Mouse (Mus musculus) CH12.LX (cell line): Measurements from ENCODE around the gene Cox4i2. TPM values are rescaled to one million over a fixed set of nuclear protein-coding genes. Genes with fewer than 3 reads are reported as not detected.
A peak's percentile ranks its signal among the peaks of the same experiment; 100 is the strongest.

Experiments
- DNase-seq: peaks from one replicate; pipeline ENCODE4 v3.0.0-alpha.2; 2013; ENCODE audit errors: extremely low read depth
- H3K27ac ChIP-seq: 2 replicates; pipeline ENCODE4 v1.5.1; 2012; ENCODE audit warnings: low read depth, mild to moderate bottlenecking, control low read depth, moderate library complexity; ENCODE audit not compliant: insufficient read depth
- H3K27me3 ChIP-seq: replicated peaks from 2 replicates; pipeline ENCODE3; 2012; ENCODE audit warnings: inconsistent platforms
- H3K36me3 ChIP-seq, 2 experiments: replicated peaks in 1 of 2; 2 replicates each; pipeline versions ENCODE3 to v1.6.1; 2012; ENCODE audit warnings: inconsistent platforms in 1 of 2, low read length in 1 of 2, mild to moderate bottlenecking in 1 of 2, mixed read lengths in 1 of 2, moderate library complexity in 1 of 2; ENCODE audit not compliant: control insufficient read depth in 1 of 2, insufficient read depth in 1 of 2
- H3K4me1 ChIP-seq, 2 experiments: 2 replicates each; pipeline ENCODE4 v1.6.1; 2012; ENCODE audit warnings: inconsistent platforms in 1 of 2, moderate library complexity in 1 of 2; ENCODE audit not compliant: insufficient read depth in 2 of 2, control insufficient read depth in 1 of 2
- H3K4me2 ChIP-seq: 2 replicates; pipeline ENCODE4 v1.6.1; 2012; ENCODE audit warnings: low read depth, mild to moderate bottlenecking, control low read depth; ENCODE audit not compliant: poor library complexity, insufficient read depth, severe bottlenecking
- H3K4me3 ChIP-seq, 3 experiments: fragments of 150-350 bp in 1 of 3; sonication (generic) in 1 of 3; replicated peaks in 1 of 3; 2 replicates each; pipeline versions ENCODE3 to v1.5.1; 2011 to 2012; ENCODE audit warnings: low read depth in 2 of 3, low read length in 2 of 3, mild to moderate bottlenecking in 2 of 3, moderate library complexity in 2 of 3, control low read depth in 1 of 3, improper control_type of control experiment in 1 of 3, inconsistent platforms in 1 of 3, mixed read lengths in 1 of 3; ENCODE audit not compliant: poor library complexity in 1 of 3
- H3K79me2 ChIP-seq: replicated peaks from 2 replicates; pipeline ENCODE4 v1.6.1; 2012; ENCODE audit warnings: mild to moderate bottlenecking, moderate library complexity; ENCODE audit not compliant: control insufficient read depth, poor library complexity, insufficient read depth, severe bottlenecking; ENCODE audit errors: extremely low read depth
- H3K9ac ChIP-seq: 2 replicates; pipeline ENCODE4 v1.6.1; 2012; ENCODE audit warnings: low read depth, mild to moderate bottlenecking, control low read depth, moderate library complexity; ENCODE audit not compliant: insufficient read depth
- H3K9me3 ChIP-seq: replicated peaks from 2 replicates; pipeline ENCODE3; 2012; ENCODE audit warnings: low read length, inconsistent platforms, mixed read lengths
- CHD1 ChIP-seq: IDR thresholded peaks from 2 replicates; pipeline ENCODE4 v1.6.1; 2012; ENCODE audit warnings: low read depth, low read length, improper control_type of control experiment, inconsistent platforms
- CTCF ChIP-seq, 2 experiments: IDR thresholded peaks in 1 of 2; conservative IDR thresholded peaks in 1 of 2; 2 replicates each; pipeline ENCODE4 v1.5.1; 2011 to 2012; ENCODE audit warnings: low read depth in 2 of 2, low read length in 2 of 2, improper control_type of control experiment in 1 of 2, inconsistent platforms in 1 of 2, mild to moderate bottlenecking in 1 of 2, moderate library complexity in 1 of 2
- ETS1 ChIP-seq: conservative IDR thresholded peaks from 2 replicates; pipeline ENCODE4 v1.6.1; 2012; ENCODE audit warnings: low read depth, mild to moderate bottlenecking, inconsistent platforms, low read length, improper control_type of control experiment, moderate library complexity
- MXI1 ChIP-seq: IDR thresholded peaks from 2 replicates; pipeline ENCODE4 v1.6.1; 2011; ENCODE audit warnings: mild to moderate bottlenecking, low read depth, low read length, improper control_type of control experiment
- SIN3A ChIP-seq: IDR thresholded peaks from 2 replicates; pipeline ENCODE4 v1.6.1; 2012; ENCODE audit warnings: low read length, improper control_type of control experiment, inconsistent platforms
- SMC3 ChIP-seq: IDR thresholded peaks from 2 replicates; pipeline ENCODE4 v1.6.1; 2011; ENCODE audit warnings: low read depth, low read length, improper control_type of control experiment
- TBP ChIP-seq: conservative IDR thresholded peaks from 2 replicates; pipeline ENCODE4 v1.6.1; 2011; ENCODE audit warnings: low read depth, low read length, improper control_type of control experiment
- ZKSCAN1 ChIP-seq: IDR thresholded peaks from 2 replicates; pipeline ENCODE4 v1.6.1; 2012; ENCODE audit warnings: low read depth, inconsistent platforms, low read length, improper control_type of control experiment, borderline replicate concordance
- ZNF384 ChIP-seq: IDR thresholded peaks from 2 replicates; pipeline ENCODE4 v1.6.1; 2012; ENCODE audit warnings: low read depth, low read length, improper control_type of control experiment, inconsistent platforms
- dilution Hi-C: fragments of 300-500 bp; cut with MboI; formaldehyde crosslinking; loops from 2 replicates; pipeline ENCODE4 v1.14.3; 2020; ENCODE audit warnings: low sequenced_read_pairs; ENCODE audit not compliant: extremely low pct_unique_long_range_greater_than_20kb, extremely low pct_ligation_motif_present
- in situ Hi-C: fragments of 300-500 bp; cut with MboI; formaldehyde crosslinking; loops from 3 replicates; pipeline ENCODE4 v1.14.3; 2019; ENCODE audit warnings: low sequenced_read_pairs, low pct_ligation_motif_present, low pct_unique_long_range_greater_than_20kb, mixed read lengths
- polyA plus RNA-seq: library from polyadenylated mRNA; unstranded; fragments of >175 nt; gene quantifications from 2 replicates; pipeline ENCODE4 v1.2.1, GENCODE M21; 2012; ENCODE audit warnings: low read depth; ENCODE audit not compliant: insufficient read length
- total RNA-seq, 2 experiments: library from RNA; depleted of rRNA; stranded (reverse); fragments of 300-350 nt in 1 of 2; fragments of >200 nt in 1 of 2; gene quantifications; 2 replicates each; pipeline ENCODE4 v1.2.3; 2012 to 2014

The Cox4i2 gene
- total and polyA plus RNA-seq, 3 experiments: not detected

- Histone ChIP-seq H3K4me1 (peaks cover 35 to 63% of the 10 kb centered on the region in 2 experiments), H3K36me3 (peaks cover 19 to 51% of the 10 kb centered on the region in 2 experiments)
Observed at GRCm38 (mm10) chr2:152799954-152800761, 46.2 kb downstream of the Cox4i2 start.

GRCm38 (mm10) chr2:152800762-152801113, 46.8 kb downstream of the Cox4i2 start:
- no peak for DNase-seq
- no peaks in the 10 kb centered on the region for H3K27me3 ChIP-seq
- peak in 1 of 2 experiments; percentile 35; a peak in 2 of 4 replicates for TF ChIP-seq CTCF (conservative IDR thresholded peaks at IDR 0.05 in 1 of 2, IDR thresholded peaks at IDR 0.05 in 1 of 2; ENCODE audit: low read depth in 2 of 2, low read length in 2 of 2)
- TF ChIP-seq SMC3: peak; percentile 6
- no peak for TF ChIP-seq SIN3A
- 0 out of 2 replicates have a peak, but pooled peaks have one; percentile 6 for TF ChIP-seq ZNF384
- no peak for TF ChIP-seq MXI1
- dilution Hi-C loops: no loop called here
- no peaks in the 10 kb centered on the region for H3K9me3 ChIP-seq
- H3K36me3 ChIP-seq: peaks cover 19 to 57% of the 10 kb centered on the region in 2 experiments
- peaks cover 33 to 63% of the 10 kb centered on the region in 2 experiments for H3K4me1 ChIP-seq
- H3K9ac ChIP-seq: no peak overlapping the region
- no peak overlapping the region for H3K4me2 ChIP-seq
- peaks cover 93% of the 10 kb centered on the region for H3K79me2 ChIP-seq
- no peak overlapping the region for H3K4me3 ChIP-seq
- no peak overlapping the region for H3K27ac ChIP-seq
- in situ Hi-C loops: no loop called here

More at GRCm38 (mm10) chr2:152799954-152800761, 46.2 kb downstream of the Cox4i2 start:
- DNase-seq: no peak
- no peak overlapping the region for H3K4me2 ChIP-seq
- in situ Hi-C loops: no loop called here
- H3K27me3 ChIP-seq: no peaks in the 10 kb centered on the region
- H3K79me2 ChIP-seq: peaks cover 93% of the 10 kb centered on the region
- dilution Hi-C loops: no loop called here
- no peak overlapping the region for H3K27ac ChIP-seq
- H3K9me3 ChIP-seq: no peaks in the 10 kb centered on the region
- no peak overlapping the region for H3K4me3 ChIP-seq
- TF ChIP-seq CHD1 (no peak), ZKSCAN1 (no peak), ZNF384 (peak; percentile 45; the same call in 1 of the 2 replicates), CTCF (conservative IDR thresholded peaks at IDR 0.05 in 1 of 2, IDR thresholded peaks at IDR 0.05 in 1 of 2; ENCODE audit: low read depth in 2 of 2, low read length in 2 of 2) (no peak)
- H3K9ac ChIP-seq: peak overlapping the region; percentile 9

GRCm38 (mm10) chr2:152802303-152802702, 48.3 kb downstream of the Cox4i2 start:
- TF ChIP-seq ETS1 (no peak), TBP (no peak), ZNF384 (peak; percentile 85)
- DNase-seq: no peak
- in situ Hi-C loops (no loop called here), dilution Hi-C loops (no loop called here)
- H3K79me2 ChIP-seq: peaks cover 94% of the 10 kb centered on the region
- H3K4me3 ChIP-seq: no peak overlapping the region
- peaks cover 36 to 65% of the 10 kb centered on the region in 2 experiments for H3K4me1 ChIP-seq
- H3K36me3 ChIP-seq: peaks cover 26 to 65% of the 10 kb centered on the region in 2 experiments
- H3K4me2 ChIP-seq: no peak overlapping the region
- H3K9ac ChIP-seq: no peak overlapping the region
- H3K27ac ChIP-seq: no peak overlapping the region
- no peaks in the 10 kb centered on the region for H3K9me3 ChIP-seq
- H3K27me3 ChIP-seq: no peaks in the 10 kb centered on the region
